Mouse (Mus musculus): ENCODE data around the gene Alox12b. TPM values are rescaled to one million over a fixed set of nuclear protein-coding genes. Genes with fewer than 3 reads are reported as not detected.

Alox12b gene
- polyA plus RNA-seq, 1 experiment from 2014 or later = 0.13 TPM

DNA sequence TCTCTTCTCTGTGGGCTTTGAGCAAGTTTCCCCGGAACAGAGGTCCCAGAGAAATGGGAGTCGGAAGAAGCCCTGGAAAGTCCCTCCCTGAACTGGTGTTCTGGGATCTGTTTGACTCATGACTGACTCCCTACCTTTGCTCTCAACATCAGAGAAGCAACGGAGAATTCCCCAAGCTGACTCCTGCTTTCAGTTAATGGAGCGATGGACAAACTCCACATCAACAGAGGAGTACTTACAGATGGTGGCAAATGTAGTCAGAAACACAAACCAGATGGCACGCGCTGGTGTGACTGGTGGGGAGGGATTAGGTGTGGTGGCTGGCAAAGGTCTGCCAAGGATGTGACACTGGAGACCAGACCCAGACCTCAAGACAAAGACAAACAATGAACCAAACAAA lies 5.8 kb upstream of the Alox12b start:
- no peak for ATAC-seq
- Histone ChIP-seq H3K9ac (ENCODE audit: low read depth, low read length) (no peak overlapping the region), H3K4me1 (replicated peaks; ENCODE audit: control insufficient read depth, insufficient read depth, low read length) (no peaks in the 10 kb centered on the region), H3K36me3 (ENCODE audit: control insufficient read depth, insufficient read depth) (no peaks in the 10 kb centered on the region), H3K4me2 (replicated peaks; ENCODE audit: low read depth) (peak overlapping the region; percentile 49), H3K9me3 (ENCODE audit: control insufficient read depth) (no peaks in the 10 kb centered on the region), H3K27ac (ENCODE audit: low read depth, low read length) (no peak overlapping the region), H3K27me3 (replicated peaks; ENCODE audit: control insufficient read depth, insufficient read depth, low read length) (peaks cover 8% of the 10 kb centered on the region; the same call in 1 of the 2 replicates), H3K4me3 (ENCODE audit: low read depth, low read length) (peak overlapping the region; percentile 6; the same call in 1 of the 2 replicates)
- TF ChIP-seq CTCF (IDR thresholded peaks at IDR 0.05; ENCODE audit: low read depth) = no peak
- WGBS = 51% methylated on average over 6 of the region's 6 CpGs

DNA sequence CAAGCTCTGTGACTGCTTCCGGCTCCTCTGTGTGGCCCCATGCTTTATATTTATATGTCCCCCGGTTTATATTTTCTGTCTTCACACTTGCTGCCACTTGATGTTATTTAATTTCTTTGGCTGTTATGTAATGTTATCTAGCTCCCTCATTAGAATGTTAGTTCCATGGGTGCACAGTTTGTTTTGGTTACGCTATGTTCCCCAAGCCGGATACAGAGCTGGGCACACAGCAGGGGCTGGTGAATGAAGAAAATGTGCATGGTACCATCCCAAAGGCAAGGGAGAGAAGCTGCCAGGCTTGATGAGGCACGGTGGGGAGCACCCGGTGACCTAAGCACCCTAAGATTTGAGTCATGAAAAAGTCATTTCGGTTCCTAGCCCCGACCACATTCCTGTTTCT lies 3.0 kb upstream of the Alox12b start:
- no peak overlapping the region for H3K9ac ChIP-seq (ENCODE audit: low read depth, low read length)
- peaks cover 29% of the 10 kb centered on the region; the same call in 1 of the 2 replicates for H3K27me3 ChIP-seq (replicated peaks; ENCODE audit: control insufficient read depth, insufficient read depth, low read length)
- H3K4me3 ChIP-seq (ENCODE audit: low read depth, low read length) = no peak overlapping the region
- TF ChIP-seq CTCF (IDR thresholded peaks at IDR 0.05; ENCODE audit: low read depth) = no peak
- H3K36me3 ChIP-seq (ENCODE audit: control insufficient read depth, insufficient read depth) = no peaks in the 10 kb centered on the region
- WGBS = 78% methylated on average over 8 of the region's 8 CpGs
- no peaks in the 10 kb centered on the region for H3K9me3 ChIP-seq (ENCODE audit: control insufficient read depth)
- no peak for ATAC-seq
- H3K4me1 ChIP-seq (replicated peaks; ENCODE audit: control insufficient read depth, insufficient read depth, low read length) = no peaks in the 10 kb centered on the region
- no peak overlapping the region for H3K4me2 ChIP-seq (replicated peaks; ENCODE audit: low read depth)
- H3K27ac ChIP-seq (ENCODE audit: low read depth, low read length) = no peak overlapping the region

DNA sequence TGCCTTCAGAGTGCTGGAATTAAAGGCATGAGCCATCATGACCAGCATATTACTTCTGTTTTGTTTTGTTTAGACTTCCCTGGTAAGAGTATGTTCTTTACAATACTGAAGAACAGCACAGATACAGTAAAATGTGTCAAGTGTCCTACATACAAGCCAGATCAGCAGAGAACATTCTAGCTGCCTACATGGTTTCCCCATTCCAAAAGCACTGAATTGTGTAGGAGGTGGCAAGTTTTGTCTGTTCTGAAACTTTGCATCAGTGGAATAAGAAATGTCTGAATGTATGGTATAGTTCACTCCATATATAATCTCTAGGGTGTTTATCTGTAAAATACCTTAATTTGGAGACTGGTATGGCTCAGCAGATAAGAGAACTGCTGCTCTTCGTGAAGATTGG lies 1.4 kb upstream of the Alox12b start:
- ATAC-seq = no peak
- no peak overlapping the region for H3K4me3 ChIP-seq (ENCODE audit: low read depth, low read length)
- H3K27ac ChIP-seq (ENCODE audit: low read depth, low read length) = no peak overlapping the region
- H3K27me3 ChIP-seq (replicated peaks; ENCODE audit: control insufficient read depth, insufficient read depth, low read length) = peaks cover 29% of the 10 kb centered on the region; the same call in 1 of the 2 replicates
- 31% methylated on average over 1 of the region's 1 CpGs for WGBS
- H3K36me3 ChIP-seq (ENCODE audit: control insufficient read depth, insufficient read depth) = no peaks in the 10 kb centered on the region
- TF ChIP-seq CTCF (IDR thresholded peaks at IDR 0.05; ENCODE audit: low read depth) = no peak
- no peak overlapping the region for H3K9ac ChIP-seq (ENCODE audit: low read depth, low read length)
- H3K4me2 ChIP-seq (replicated peaks; ENCODE audit: low read depth) = no peak overlapping the region
- no peaks in the 10 kb centered on the region for H3K4me1 ChIP-seq (replicated peaks; ENCODE audit: control insufficient read depth, insufficient read depth, low read length)
- H3K9me3 ChIP-seq (ENCODE audit: control insufficient read depth) = no peaks in the 10 kb centered on the region

DNA sequence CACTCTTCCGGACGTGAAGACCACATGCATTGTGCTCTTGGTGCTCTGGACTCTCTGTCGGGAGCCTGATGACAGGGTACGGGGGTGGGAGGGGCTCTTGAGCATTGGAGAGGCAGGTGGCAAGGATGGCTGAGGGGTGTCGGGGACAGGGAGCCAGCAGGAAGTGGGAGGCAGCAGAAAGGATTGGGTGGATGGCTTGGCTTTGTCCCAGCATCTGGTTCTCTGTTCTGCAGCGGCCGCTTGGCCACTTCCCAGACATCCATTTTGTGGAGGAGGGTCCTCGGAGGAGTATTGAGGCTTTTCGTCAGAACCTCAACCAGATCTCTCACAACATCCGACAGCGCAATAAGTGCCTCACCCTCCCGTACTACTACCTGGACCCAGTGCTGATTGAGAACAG lies 12.5 kb downstream of the Alox12b start:
- ATAC-seq = no peak
- H3K36me3 ChIP-seq (ENCODE audit: control insufficient read depth, insufficient read depth) = no peaks in the 10 kb centered on the region
- WGBS = 80% methylated on average over 12 of the region's 12 CpGs
- H3K4me3 ChIP-seq (ENCODE audit: low read depth, low read length) = no peak overlapping the region
- H3K4me2 ChIP-seq (replicated peaks; ENCODE audit: low read depth) = no peak overlapping the region
- no peak for TF ChIP-seq CTCF (IDR thresholded peaks at IDR 0.05; ENCODE audit: low read depth)
- no peak overlapping the region for H3K9ac ChIP-seq (ENCODE audit: low read depth, low read length)
- H3K9me3 ChIP-seq (ENCODE audit: control insufficient read depth) = no peaks in the 10 kb centered on the region
- no peaks in the 10 kb centered on the region for H3K4me1 ChIP-seq (replicated peaks; ENCODE audit: control insufficient read depth, insufficient read depth, low read length)
- no peak overlapping the region for H3K27ac ChIP-seq (ENCODE audit: low read depth, low read length)
- no peaks in the 10 kb centered on the region for H3K27me3 ChIP-seq (replicated peaks; ENCODE audit: control insufficient read depth, insufficient read depth, low read length)

DNA sequence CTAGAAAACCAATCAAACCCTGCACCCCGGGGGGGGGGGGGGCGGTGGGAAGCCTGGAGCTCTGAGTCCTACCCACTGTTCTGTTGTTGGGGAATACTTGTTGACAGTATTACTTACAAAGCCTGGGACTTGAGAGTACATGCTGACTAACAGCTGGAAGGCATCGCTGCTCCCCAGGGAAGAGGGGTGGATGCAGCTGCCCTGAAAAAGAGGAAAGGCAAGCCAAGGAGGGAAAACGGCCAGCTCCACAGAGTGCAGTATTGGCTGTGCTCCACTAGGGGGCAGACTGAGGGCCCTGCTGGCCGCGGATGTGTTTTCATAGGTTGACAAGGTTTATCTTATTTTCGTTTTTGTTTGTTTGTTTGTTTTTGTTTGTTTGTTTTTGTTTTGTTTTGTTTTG lies 14.8 kb downstream of the Alox12b start:
- H3K4me2 ChIP-seq (replicated peaks; ENCODE audit: low read depth) = no peak overlapping the region
- no peak overlapping the region for H3K27ac ChIP-seq (ENCODE audit: low read depth, low read length)
- no peak overlapping the region for H3K9ac ChIP-seq (ENCODE audit: low read depth, low read length)
- H3K36me3 ChIP-seq (ENCODE audit: control insufficient read depth, insufficient read depth) = no peaks in the 10 kb centered on the region
- 30% methylated on average over 7 of the region's 7 CpGs for WGBS
- peak; percentile 88 for TF ChIP-seq CTCF (IDR thresholded peaks at IDR 0.05; ENCODE audit: low read depth)
- H3K9me3 ChIP-seq (ENCODE audit: control insufficient read depth) = no peaks in the 10 kb centered on the region
- ATAC-seq = no peak
- no peaks in the 10 kb centered on the region for H3K27me3 ChIP-seq (replicated peaks; ENCODE audit: control insufficient read depth, insufficient read depth, low read length)
- no peaks in the 10 kb centered on the region for H3K4me1 ChIP-seq (replicated peaks; ENCODE audit: control insufficient read depth, insufficient read depth, low read length)
- no peak overlapping the region for H3K4me3 ChIP-seq (ENCODE audit: low read depth, low read length)

DNA sequence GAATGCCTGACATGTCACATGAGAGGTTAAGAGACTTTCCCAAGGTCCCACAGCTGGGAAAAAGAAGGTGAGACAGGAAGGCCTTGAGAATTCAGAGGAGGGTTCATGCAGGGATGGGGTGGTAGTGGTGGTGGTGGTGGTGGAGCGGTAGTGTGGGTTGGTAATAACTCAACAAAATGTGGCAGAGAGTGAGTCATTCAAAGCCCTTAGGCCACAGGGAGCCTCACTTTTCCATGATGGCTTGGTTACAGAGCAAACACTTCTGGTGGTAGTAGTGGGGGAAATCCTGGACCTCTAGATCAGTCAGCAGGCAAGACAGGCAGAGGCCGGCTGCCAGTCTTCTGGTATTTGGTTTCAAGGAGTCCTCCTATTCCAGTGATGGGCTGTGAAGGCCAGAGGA lies 15.8 kb downstream of the Alox12b start:
- H3K4me2 ChIP-seq (replicated peaks; ENCODE audit: low read depth) = no peak overlapping the region
- H3K9ac ChIP-seq (ENCODE audit: low read depth, low read length) = no peak overlapping the region
- WGBS = 80% methylated on average over 2 of the region's 2 CpGs
- no peak overlapping the region for H3K27ac ChIP-seq (ENCODE audit: low read depth, low read length)
- no peak overlapping the region for H3K4me3 ChIP-seq (ENCODE audit: low read depth, low read length)
- H3K4me1 ChIP-seq (replicated peaks; ENCODE audit: control insufficient read depth, insufficient read depth, low read length) = no peaks in the 10 kb centered on the region
- H3K27me3 ChIP-seq (replicated peaks; ENCODE audit: control insufficient read depth, insufficient read depth, low read length) = no peaks in the 10 kb centered on the region
- no peak for ATAC-seq
- no peaks in the 10 kb centered on the region for H3K36me3 ChIP-seq (ENCODE audit: control insufficient read depth, insufficient read depth)
- no peaks in the 10 kb centered on the region for H3K9me3 ChIP-seq (ENCODE audit: control insufficient read depth)
- TF ChIP-seq CTCF (IDR thresholded peaks at IDR 0.05; ENCODE audit: low read depth) = no peak

DNA sequence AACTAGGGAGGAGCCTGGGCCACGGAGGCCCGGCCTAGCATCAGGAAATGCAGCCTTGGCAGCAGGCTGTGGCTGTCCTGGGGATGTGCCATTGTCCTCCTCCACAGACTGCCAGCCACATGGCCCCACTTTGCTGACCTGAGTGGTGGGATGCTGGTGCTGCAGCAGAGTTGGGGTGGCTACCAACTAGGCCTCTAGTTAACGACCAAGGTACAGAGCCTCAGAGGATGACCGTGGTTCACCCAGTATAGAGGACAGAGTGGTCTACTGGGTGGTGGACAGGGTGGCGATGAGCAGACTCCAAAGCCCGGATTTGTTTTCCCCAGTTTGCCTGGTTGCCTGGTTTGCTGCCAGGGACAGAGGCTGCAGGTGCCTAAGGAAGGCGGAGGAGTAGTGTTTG lies 17.9 kb downstream of the Alox12b start:
- Histone ChIP-seq H3K4me2 (replicated peaks; ENCODE audit: low read depth) (no peak overlapping the region), H3K27me3 (replicated peaks; ENCODE audit: control insufficient read depth, insufficient read depth, low read length) (no peaks in the 10 kb centered on the region), H3K27ac (ENCODE audit: low read depth, low read length) (no peak overlapping the region), H3K36me3 (ENCODE audit: control insufficient read depth, insufficient read depth) (no peaks in the 10 kb centered on the region), H3K4me1 (replicated peaks; ENCODE audit: control insufficient read depth, insufficient read depth, low read length) (no peaks in the 10 kb centered on the region), H3K9ac (ENCODE audit: low read depth, low read length) (no peak overlapping the region; the same call in 1 of the 2 replicates), H3K4me3 (ENCODE audit: low read depth, low read length) (no peak overlapping the region), H3K9me3 (ENCODE audit: control insufficient read depth) (no peaks in the 10 kb centered on the region)
- no peak for TF ChIP-seq CTCF (IDR thresholded peaks at IDR 0.05; ENCODE audit: low read depth)
- WGBS = 82% methylated on average over 7 of the region's 7 CpGs
- ATAC-seq = no peak
